Mouse (Mus musculus) CH12.LX (cell line): Measurements from ENCODE around the gene Arpc5l.

Source experiments
- CTCF ChIP-seq, 2 experiments: IDR thresholded peaks in 1 of 2; conservative IDR thresholded peaks in 1 of 2; 2 replicates each; pipeline ENCODE4 v1.5.1; 2011 to 2012; ENCODE audit warnings: low read depth in 2 of 2, low read length in 2 of 2, improper control_type of control experiment in 1 of 2, inconsistent platforms in 1 of 2, mild to moderate bottlenecking in 1 of 2, moderate library complexity in 1 of 2
- ELF1 ChIP-seq: IDR thresholded peaks from 2 replicates; pipeline ENCODE4 v1.6.1; 2014; ENCODE audit warnings: low read depth, mild to moderate bottlenecking, inconsistent platforms, low read length, improper control_type of control experiment
- EP300 ChIP-seq: IDR thresholded peaks from 2 replicates; pipeline ENCODE4 v1.6.1; 2011; ENCODE audit warnings: low read length, improper control_type of control experiment
- ETS1 ChIP-seq: conservative IDR thresholded peaks from 2 replicates; pipeline ENCODE4 v1.6.1; 2012; ENCODE audit warnings: low read depth, mild to moderate bottlenecking, inconsistent platforms, low read length, improper control_type of control experiment, moderate library complexity
- HCFC1 ChIP-seq: IDR thresholded peaks from 2 replicates; pipeline ENCODE4 v1.6.1; 2012; ENCODE audit warnings: low read depth, mild to moderate bottlenecking, inconsistent platforms, low read length, improper control_type of control experiment
- KAT2A ChIP-seq: IDR thresholded peaks from 2 replicates; pipeline ENCODE4 v1.6.1; 2012; ENCODE audit warnings: low read length, improper control_type of control experiment, inconsistent platforms; ENCODE audit not compliant: insufficient replicate concordance
- POLR2A ChIP-seq: IDR thresholded peaks from 2 replicates; pipeline ENCODE4 v1.6.1; 2011; ENCODE audit warnings: low read depth, mild to moderate bottlenecking, improper control_type of control experiment, low read length
- POLR2AphosphoS2 ChIP-seq: IDR thresholded peaks from 2 replicates; pipeline ENCODE4 v1.6.1; 2011; ENCODE audit warnings: low read depth, low read length, improper control_type of control experiment
- RAD21 ChIP-seq: IDR thresholded peaks from 2 replicates; pipeline ENCODE4 v1.6.1; 2011; ENCODE audit warnings: low read depth, mild to moderate bottlenecking, low read length, improper control_type of control experiment, moderate library complexity
- SMC3 ChIP-seq: IDR thresholded peaks from 2 replicates; pipeline ENCODE4 v1.6.1; 2011; ENCODE audit warnings: low read depth, low read length, improper control_type of control experiment
- TCF12 ChIP-seq: IDR thresholded peaks from 2 replicates; pipeline ENCODE4 v1.6.1; 2014; ENCODE audit warnings: low read depth, mild to moderate bottlenecking, inconsistent platforms, low read length, improper control_type of control experiment
- UBTF ChIP-seq: IDR thresholded peaks from 2 replicates; pipeline ENCODE4 v1.6.1; 2012; ENCODE audit warnings: low read depth, mild to moderate bottlenecking, inconsistent platforms, low read length, improper control_type of control experiment, moderate library complexity
- USF1 ChIP-seq: IDR thresholded peaks from 2 replicates; pipeline ENCODE4 v1.6.1; 2014; ENCODE audit warnings: low read depth, mild to moderate bottlenecking, inconsistent platforms, low read length, improper control_type of control experiment
- ZMIZ1 ChIP-seq: IDR thresholded peaks from 2 replicates; pipeline ENCODE4 v1.6.1; 2012; ENCODE audit warnings: low read depth, mild to moderate bottlenecking, inconsistent platforms, low read length, improper control_type of control experiment

GRCm38 (mm10) chr2:39048515-39048914, 43.4 kb downstream of the Arpc5l start:
- TF ChIP-seq ETS1 (no peak), CTCF (conservative IDR thresholded peaks at IDR 0.05 in 1 of 2, IDR thresholded peaks at IDR 0.05 in 1 of 2; ENCODE audit: low read depth in 2 of 2, low read length in 2 of 2) (no peak), USF1 (no peak), UBTF (no peak), POLR2A (no peak), SMC3 (no peak), ELF1 (no peak), RAD21 (no peak), EP300 (no peak), TCF12 (no peak), POLR2AphosphoS2 (no peak), ZMIZ1 (no peak), HCFC1 (no peak), KAT2A (no peak)
